Mouse (Mus musculus): ENCODE measurements around the gene Plekhg5. TPM values are rescaled to one million over a fixed set of nuclear protein-coding genes. Genes with fewer than 3 reads are reported as not detected.

Gene Plekhg5
- polyA plus RNA-seq, 1 experiment, result 65.8 TPM

GRCm38 (mm10) chr4:152126026-152126920, 54.0 kb downstream of the Plekhg5 start:
- Histone ChIP-seq H3K27me3 (ENCODE audit: control insufficient read depth, insufficient read depth, insufficient read length) (peaks cover 55% of the 10 kb centered on the region), H3K4me2 (ENCODE audit: low read depth) (no peak overlapping the region), H3ac (ENCODE audit: control insufficient read depth, insufficient read length) (no peak overlapping the region), H3K4me3 (no peak overlapping the region), H3K36me3 (ENCODE audit: control insufficient read depth, insufficient read depth) (no peaks in the 10 kb centered on the region), H3K79me2 (ENCODE audit: control insufficient read depth, insufficient read depth) (no peaks in the 10 kb centered on the region)
- TF ChIP-seq POLR2AphosphoS2 (IDR thresholded peaks at IDR 0.05; ENCODE audit: insufficient read length, low read depth), result peak; percentile 18
- TF ChIP-seq SRF (IDR thresholded peaks at IDR 0.05; ENCODE audit: control insufficient read depth, insufficient read length, low read depth), result no peak
- TF ChIP-seq MYOG (IDR thresholded peaks at IDR 0.05; ENCODE audit: control insufficient read depth in 1 of 3, insufficient read depth in 1 of 3, insufficient read length in 2 of 3, low read depth in 2 of 3), result no peak

DNA sequence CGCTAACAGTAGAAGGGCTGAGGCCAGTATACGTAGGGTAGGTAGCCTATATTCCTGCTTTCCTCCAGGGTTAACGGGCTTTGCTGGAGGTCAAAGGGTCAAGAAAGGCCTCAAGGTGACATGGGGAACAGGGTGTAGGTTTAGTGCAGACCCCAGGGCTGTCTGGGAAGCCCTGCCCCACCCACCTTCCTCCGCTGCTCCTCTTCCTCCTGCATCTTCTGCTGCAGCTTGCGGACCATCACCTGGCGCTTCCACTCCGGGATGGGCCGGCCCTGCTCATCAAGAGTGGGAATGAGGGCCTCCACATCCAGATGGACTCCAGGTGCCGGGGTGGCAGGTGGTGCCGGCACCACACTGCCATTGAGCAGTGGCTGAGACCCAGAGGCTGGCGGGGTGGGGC, 55.6 kb downstream of the Plekhg5 start:
- H3K36me3 ChIP-seq (ENCODE audit: control insufficient read depth, insufficient read depth), result no peaks in the 10 kb centered on the region
- H3ac ChIP-seq (ENCODE audit: control insufficient read depth, insufficient read length), result no peak overlapping the region
- H3K79me2 ChIP-seq (ENCODE audit: control insufficient read depth, insufficient read depth), result no peaks in the 10 kb centered on the region
- H3K4me3 ChIP-seq, result no peak overlapping the region
- TF ChIP-seq E2F4 (IDR thresholded peaks at IDR 0.05; ENCODE audit: insufficient read depth), result no peak
- no peak for TF ChIP-seq SRF (IDR thresholded peaks at IDR 0.05; ENCODE audit: control insufficient read depth, insufficient read length, low read depth)
- TF ChIP-seq TCF3 (IDR thresholded peaks at IDR 0.05; ENCODE audit: insufficient read length, low read depth), result no peak
- no peak for TF ChIP-seq MAX (IDR thresholded peaks at IDR 0.05; ENCODE audit: low read depth)
- no peak for TF ChIP-seq CEBPB (IDR thresholded peaks at IDR 0.05; ENCODE audit: insufficient read depth, poor library complexity, severe bottlenecking)
- no peak for TF ChIP-seq POLR2A (IDR thresholded peaks at IDR 0.05; ENCODE audit: insufficient read length, low read depth)
- no peak for TF ChIP-seq TCF12 (IDR thresholded peaks at IDR 0.05; ENCODE audit: insufficient read depth, poor library complexity, severe bottlenecking)
- TF ChIP-seq USF1 (IDR thresholded peaks at IDR 0.05; ENCODE audit: low read depth), result no peak
- no peak for TF ChIP-seq REST (IDR thresholded peaks at IDR 0.05; ENCODE audit: insufficient read depth, insufficient read length)
- no peak for TF ChIP-seq MYOG (IDR thresholded peaks at IDR 0.05; ENCODE audit: control insufficient read depth in 1 of 3, insufficient read depth in 1 of 3, insufficient read length in 2 of 3, low read depth in 2 of 3)
- TF ChIP-seq MYOD1 (IDR thresholded peaks at IDR 0.05; ENCODE audit: control insufficient read depth in 1 of 3, insufficient read length in 2 of 3, low read depth in 2 of 3), result no peak
- TF ChIP-seq POLR2AphosphoS2 (IDR thresholded peaks at IDR 0.05; ENCODE audit: insufficient read length, low read depth), result no peak
- H3K4me2 ChIP-seq (ENCODE audit: low read depth), result no peak overlapping the region
- H3K27me3 ChIP-seq (ENCODE audit: control insufficient read depth, insufficient read depth, insufficient read length), result peaks cover 71% of the 10 kb centered on the region

- H3K79me2 ChIP-seq (ENCODE audit: control insufficient read depth, insufficient read depth), result no peaks in the 10 kb centered on the region
- H3K4me3 ChIP-seq, result no peak overlapping the region
- peaks cover 74% of the 10 kb centered on the region for H3K27me3 ChIP-seq (ENCODE audit: control insufficient read depth, insufficient read depth, insufficient read length)
- no peak overlapping the region for H3ac ChIP-seq (ENCODE audit: control insufficient read depth, insufficient read length)
- no peak overlapping the region for H3K4me2 ChIP-seq (ENCODE audit: low read depth)
- H3K36me3 ChIP-seq (ENCODE audit: control insufficient read depth, insufficient read depth), result no peaks in the 10 kb centered on the region
- no peak for TF ChIP-seq MAX (IDR thresholded peaks at IDR 0.05; ENCODE audit: low read depth)
- no peak for TF ChIP-seq REST (IDR thresholded peaks at IDR 0.05; ENCODE audit: insufficient read depth, insufficient read length)
- no peak for TF ChIP-seq CEBPB (IDR thresholded peaks at IDR 0.05; ENCODE audit: insufficient read depth, poor library complexity, severe bottlenecking)
- no peak for TF ChIP-seq TCF12 (IDR thresholded peaks at IDR 0.05; ENCODE audit: insufficient read depth, poor library complexity, severe bottlenecking)
- TF ChIP-seq SRF (IDR thresholded peaks at IDR 0.05; ENCODE audit: control insufficient read depth, insufficient read length, low read depth), result no peak
- no peak for TF ChIP-seq MYOD1 (IDR thresholded peaks at IDR 0.05; ENCODE audit: control insufficient read depth in 1 of 3, insufficient read length in 2 of 3, low read depth in 2 of 3)
- no peak for TF ChIP-seq POLR2AphosphoS2 (IDR thresholded peaks at IDR 0.05; ENCODE audit: insufficient read length, low read depth)
Measured at GRCm38 (mm10) chr4:152128784-152129183, 56.5 kb downstream of the Plekhg5 start.

DNA sequence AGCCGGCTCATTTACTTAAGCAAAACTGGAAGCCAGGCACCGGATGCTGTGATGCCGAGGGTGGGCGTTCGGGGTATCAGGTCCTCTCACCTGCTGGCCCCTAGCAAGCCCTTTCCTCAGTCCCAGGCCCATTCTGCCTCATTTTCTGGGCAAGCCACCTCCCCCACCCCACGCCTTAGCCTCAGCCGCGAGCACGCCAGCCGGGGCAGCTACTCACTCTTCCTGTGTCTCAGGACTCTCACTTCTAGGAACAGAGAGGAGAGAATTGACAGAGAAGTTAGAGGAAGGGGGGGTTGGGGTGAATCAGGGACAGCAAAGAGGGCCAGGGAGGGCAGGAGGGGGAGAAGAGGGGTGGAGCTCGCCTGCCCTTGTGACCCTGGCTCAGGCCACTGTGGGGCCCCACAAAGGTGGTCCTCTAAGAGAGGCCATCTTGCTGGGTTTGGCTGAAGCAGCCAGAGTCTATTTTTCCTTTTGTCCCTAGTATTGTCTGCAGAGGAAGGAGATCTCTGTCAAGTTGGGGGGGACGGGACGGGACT, 57.2 kb downstream of the Plekhg5 start:
- Histone ChIP-seq H3ac (ENCODE audit: control insufficient read depth, insufficient read length) (no peak overlapping the region), H3K36me3 (ENCODE audit: control insufficient read depth, insufficient read depth) (no peaks in the 10 kb centered on the region), H3K27me3 (ENCODE audit: control insufficient read depth, insufficient read depth, insufficient read length) (peaks cover 69% of the 10 kb centered on the region), H3K4me2 (ENCODE audit: low read depth) (no peak overlapping the region), H3K79me2 (ENCODE audit: control insufficient read depth, insufficient read depth) (no peaks in the 10 kb centered on the region), H3K4me3 (no peak overlapping the region)
- TF ChIP-seq TCF12 (IDR thresholded peaks at IDR 0.05; ENCODE audit: insufficient read depth, poor library complexity, severe bottlenecking), result no peak
- TF ChIP-seq TCF3 (IDR thresholded peaks at IDR 0.05; ENCODE audit: insufficient read length, low read depth), result no peak
- no peak for TF ChIP-seq MAX (IDR thresholded peaks at IDR 0.05; ENCODE audit: low read depth)
- no peak for TF ChIP-seq E2F4 (IDR thresholded peaks at IDR 0.05; ENCODE audit: insufficient read depth)
- TF ChIP-seq MYOG (IDR thresholded peaks at IDR 0.05; ENCODE audit: control insufficient read depth in 1 of 3, insufficient read depth in 1 of 3, insufficient read length in 2 of 3, low read depth in 2 of 3), result no peak
- no peak for TF ChIP-seq USF1 (IDR thresholded peaks at IDR 0.05; ENCODE audit: low read depth)
- no peak for TF ChIP-seq REST (IDR thresholded peaks at IDR 0.05; ENCODE audit: insufficient read depth, insufficient read length)
